Mouse (Mus musculus) MEL (cell line): ENCODE data around the gene Cx3cl1. TPM values are rescaled to one million over a fixed set of nuclear protein-coding genes. Genes with fewer than 3 reads are reported as not detected.

Source experiments
- DNase-seq: peaks from one replicate; pipeline ENCODE4 v3.0.0; 2011; ENCODE audit warnings: low read depth, low spot score
- H3K27ac ChIP-seq: 2 replicates; pipeline ENCODE4 v1.5.1; 2012; ENCODE audit warnings: low read depth, mild to moderate bottlenecking, control low read depth, low read length, moderate library complexity; ENCODE audit not compliant: control insufficient read depth
- H3K27me3 ChIP-seq, 2 experiments: fragments of 150-350 bp in 1 of 2; sonication (generic) in 1 of 2; 2 replicates each; pipeline ENCODE4 v1.6.1; 2012; ENCODE audit warnings: low read length in 2 of 2, mild to moderate bottlenecking in 2 of 2, improper control_type of control experiment in 1 of 2, moderate library complexity in 1 of 2; ENCODE audit not compliant: insufficient read depth in 2 of 2, control insufficient read depth in 1 of 2
- H3K36me3 ChIP-seq, 2 experiments: 2 replicates each; pipeline ENCODE4 v1.6.1; 2012 to 2014; ENCODE audit warnings: low read length in 2 of 2, improper control_type of control experiment in 1 of 2, inconsistent platforms in 1 of 2, mild to moderate bottlenecking in 1 of 2; ENCODE audit not compliant: insufficient read depth in 2 of 2, control insufficient read depth in 1 of 2
- H3K4me1 ChIP-seq, 2 experiments: fragments of 150-350 bp in 1 of 2; sonication (generic) in 1 of 2; 2 replicates each; pipeline ENCODE4 v1.6.1; 2012; ENCODE audit warnings: low read length in 2 of 2, improper control_type of control experiment in 1 of 2, mild to moderate bottlenecking in 1 of 2; ENCODE audit not compliant: insufficient read depth in 2 of 2, control insufficient read depth in 1 of 2
- H3K4me3 ChIP-seq, 2 experiments: fragments of 150-350 bp in 1 of 2; sonication (generic) in 1 of 2; 2 replicates each; pipeline ENCODE4 v1.5.1; 2012; ENCODE audit warnings: low read depth in 2 of 2, low read length in 2 of 2, mild to moderate bottlenecking in 2 of 2, moderate library complexity in 2 of 2, control low read depth in 1 of 2, improper control_type of control experiment in 1 of 2; ENCODE audit not compliant: control insufficient read depth in 1 of 2, insufficient read depth in 1 of 2
- H3K79me2 ChIP-seq: 2 replicates; pipeline ENCODE4 v1.6.1; 2012; ENCODE audit warnings: mild to moderate bottlenecking, low read length, moderate library complexity; ENCODE audit not compliant: control insufficient read depth, poor library complexity, insufficient read depth
- H3K9ac ChIP-seq: 2 replicates; pipeline ENCODE4 v1.6.1; 2012; ENCODE audit warnings: low read depth, mild to moderate bottlenecking, control low read depth, low read length, moderate library complexity; ENCODE audit not compliant: control insufficient read depth, poor library complexity, severe bottlenecking
- H3K9me3 ChIP-seq: fragments of 150-350 bp; sonication (generic); replicated peaks from 2 replicates; pipeline ENCODE4 v1.6.1; 2012; ENCODE audit warnings: mild to moderate bottlenecking, low read length, improper control_type of control experiment, moderate library complexity; ENCODE audit not compliant: insufficient read depth
- BHLHE40 ChIP-seq: IDR thresholded peaks from 2 replicates; pipeline ENCODE4 v1.6.1; 2012; ENCODE audit warnings: low read depth, mild to moderate bottlenecking, inconsistent platforms, low read length, improper control_type of control experiment, borderline replicate concordance
- CHD1 ChIP-seq: IDR thresholded peaks from 2 replicates; pipeline ENCODE4 v1.6.1; 2012; ENCODE audit warnings: low read depth, mild to moderate bottlenecking, inconsistent platforms, low read length, improper control_type of control experiment
- CHD2 ChIP-seq: IDR thresholded peaks from 2 replicates; pipeline ENCODE4 v1.6.1; 2011; ENCODE audit warnings: low read length, improper control_type of control experiment
- CTCF ChIP-seq, 3 experiments: IDR thresholded peaks in 2 of 3; conservative IDR thresholded peaks in 1 of 3; 2 replicates each; pipeline ENCODE4 v1.5.1; 2011 to 2012; ENCODE audit warnings: low read length in 3 of 3, low read depth in 2 of 3, mild to moderate bottlenecking in 2 of 3, improper control_type of control experiment in 1 of 3, inconsistent platforms in 1 of 3, mixed read lengths in 1 of 3, moderate library complexity in 1 of 3; ENCODE audit not compliant: control insufficient read depth in 1 of 3, insufficient read depth in 1 of 3, poor library complexity in 1 of 3, severe bottlenecking in 1 of 3
- ELF1 ChIP-seq: IDR thresholded peaks from 2 replicates; pipeline ENCODE4 v1.6.1; 2014; ENCODE audit warnings: low read depth, mild to moderate bottlenecking, inconsistent platforms, low read length, improper control_type of control experiment, moderate library complexity
- EP300 ChIP-seq, 2 experiments: IDR thresholded peaks; 2 replicates each; pipeline ENCODE4 v1.6.1; 2011; ENCODE audit warnings: improper control_type of control experiment in 2 of 2, low read length in 2 of 2, low read depth in 1 of 2, mild to moderate bottlenecking in 1 of 2
- HCFC1 ChIP-seq: IDR thresholded peaks from 2 replicates; pipeline ENCODE4 v1.6.1; 2012; ENCODE audit warnings: low read depth, mild to moderate bottlenecking, inconsistent platforms, low read length, improper control_type of control experiment, moderate library complexity
- JUND ChIP-seq: IDR thresholded peaks from 2 replicates; pipeline ENCODE4 v1.6.1; 2011; ENCODE audit warnings: low read depth, mild to moderate bottlenecking, improper control_type of control experiment, low read length
- MAFK ChIP-seq: IDR thresholded peaks from 2 replicates; pipeline ENCODE4 v1.6.1; 2011; ENCODE audit warnings: low read depth, mild to moderate bottlenecking, low read length, improper control_type of control experiment, borderline replicate concordance
- MEF2A ChIP-seq: IDR thresholded peaks from 2 replicates; pipeline ENCODE4 v1.6.1; 2014; ENCODE audit warnings: low read depth, mild to moderate bottlenecking, inconsistent platforms, low read length, improper control_type of control experiment; ENCODE audit not compliant: poor library complexity, insufficient replicate concordance, severe bottlenecking; ENCODE audit errors: extremely low read depth
- MXI1 ChIP-seq: IDR thresholded peaks from 2 replicates; pipeline ENCODE4 v1.6.1; 2011; ENCODE audit warnings: mild to moderate bottlenecking, low read depth, low read length, improper control_type of control experiment
- MYC ChIP-seq: IDR thresholded peaks from 2 replicates; pipeline ENCODE4 v1.6.1; 2011; ENCODE audit warnings: low read depth, mild to moderate bottlenecking, low read length, improper control_type of control experiment, moderate library complexity
- NELFE ChIP-seq: IDR thresholded peaks from 2 replicates; pipeline ENCODE4 v1.6.1; 2011; ENCODE audit warnings: low read depth, low read length, improper control_type of control experiment
- NRF1 ChIP-seq: IDR thresholded peaks from 2 replicates; pipeline ENCODE4 v1.6.1; 2014; ENCODE audit warnings: low read depth, mild to moderate bottlenecking, inconsistent platforms, low read length, improper control_type of control experiment, moderate library complexity; ENCODE audit not compliant: poor library complexity, insufficient read depth, severe bottlenecking
- POLR2A ChIP-seq, 2 experiments: IDR thresholded peaks; 2 replicates each; pipeline ENCODE4 v1.6.1; 2011 to 2012; ENCODE audit warnings: low read length in 2 of 2, mild to moderate bottlenecking in 2 of 2, control low read depth in 1 of 2, improper control_type of control experiment in 1 of 2, low read depth in 1 of 2, moderate library complexity in 1 of 2; ENCODE audit not compliant: control insufficient read depth in 1 of 2, insufficient read depth in 1 of 2, poor library complexity in 1 of 2
- POLR2AphosphoS5 ChIP-seq: IDR thresholded peaks from 2 replicates; pipeline ENCODE4 v1.6.1; 2012; ENCODE audit warnings: low read depth, borderline replicate concordance, mild to moderate bottlenecking, inconsistent platforms, low read length, moderate library complexity, mixed read lengths
- RAD21 ChIP-seq: IDR thresholded peaks from 2 replicates; pipeline ENCODE4 v1.6.1; 2011; ENCODE audit warnings: mild to moderate bottlenecking, low read depth, low read length, improper control_type of control experiment
- RCOR1 ChIP-seq: IDR thresholded peaks from 2 replicates; pipeline ENCODE4 v1.6.1; 2012; ENCODE audit warnings: low read depth, mild to moderate bottlenecking, inconsistent platforms, low read length, improper control_type of control experiment
- SMC3 ChIP-seq: IDR thresholded peaks from 2 replicates; pipeline ENCODE4 v1.6.1; 2011; ENCODE audit warnings: low read depth, low read length, improper control_type of control experiment
- USF1 ChIP-seq: IDR thresholded peaks from 2 replicates; pipeline ENCODE4 v1.6.1; 2014; ENCODE audit warnings: low read depth, mild to moderate bottlenecking, inconsistent platforms, low read length, improper control_type of control experiment, moderate library complexity
- USF2 ChIP-seq, 2 experiments: IDR thresholded peaks; 2 replicates each; pipeline ENCODE4 v1.6.1; 2011 to 2012; ENCODE audit warnings: improper control_type of control experiment in 2 of 2, low read length in 2 of 2, borderline replicate concordance in 1 of 2, inconsistent platforms in 1 of 2, low read depth in 1 of 2, mild to moderate bottlenecking in 1 of 2; ENCODE audit not compliant: insufficient read depth in 1 of 2
- ZKSCAN1 ChIP-seq: IDR thresholded peaks from 2 replicates; pipeline ENCODE4 v1.6.1; 2012; ENCODE audit warnings: low read depth, mild to moderate bottlenecking, inconsistent platforms, low read length, improper control_type of control experiment, moderate library complexity
- polyA plus RNA-seq, 2 experiments: library from polyadenylated mRNA; stranded (reverse) in 1 of 2; unstranded in 1 of 2; fragments of >175 nt in 1 of 2; fragments of >200 nt in 1 of 2; gene quantifications; 2 replicates each; pipeline versions ENCODE4 v1.2.1 to v1.2.4; 2012; ENCODE audit warnings: low replicate concordance in 2 of 2, low read depth in 1 of 2; ENCODE audit not compliant: insufficient read length in 2 of 2, insufficient read depth in 1 of 2, missing spikeins in 1 of 2
- total RNA-seq: library from RNA; depleted of rRNA; stranded (reverse); fragments of 300-350 nt; gene quantifications from 2 replicates; pipeline ENCODE4 v1.2.3, GENCODE M21; 2012

The Cx3cl1 gene
- total and polyA plus RNA-seq, 3 experiments: not detected

- no peak for TF ChIP-seq HCFC1
- TF ChIP-seq NELFE: no peak
- TF ChIP-seq NRF1: no peak
- TF ChIP-seq RCOR1: no peak
- no peaks in the 10 kb centered on the region for H3K4me1 ChIP-seq
- H3K9ac ChIP-seq: no peak overlapping the region
- DNase-seq: no peak
- peaks cover 1 to 3% of the 10 kb centered on the region in 2 experiments; a peak in 2 of 4 replicates for H3K27me3 ChIP-seq
- H3K36me3 ChIP-seq: no peaks in the 10 kb centered on the region
- H3K9me3 ChIP-seq: no peaks in the 10 kb centered on the region
- no peak overlapping the region for H3K4me3 ChIP-seq
- no peak overlapping the region for H3K27ac ChIP-seq
- no peaks in the 10 kb centered on the region for H3K79me2 ChIP-seq
Measured at GRCm38 (mm10) chr8:94781838-94782235, 10.0 kb downstream of the Cx3cl1 start.

- no peak for TF ChIP-seq ZKSCAN1
- no peak for TF ChIP-seq CHD1
- no peak for TF ChIP-seq MYC
- TF ChIP-seq POLR2A (IDR thresholded peaks at IDR 0.05; ENCODE audit: control insufficient read depth in 1 of 2, insufficient read depth in 1 of 2, low read depth in 1 of 2, low read length in 2 of 2, poor library complexity in 1 of 2): no peak
- no peak for TF ChIP-seq CTCF (IDR thresholded peaks at IDR 0.05 in 2 of 3, conservative IDR thresholded peaks at IDR 0.05 in 1 of 3; ENCODE audit: control insufficient read depth in 1 of 3, insufficient read depth in 1 of 3, low read depth in 2 of 3, low read length in 3 of 3, poor library complexity in 1 of 3, severe bottlenecking in 1 of 3)
- no peak for TF ChIP-seq MXI1
- TF ChIP-seq MEF2A: no peak
- no peak for TF ChIP-seq CHD2
- no peak for TF ChIP-seq USF1
- H3K27ac ChIP-seq: no peak overlapping the region
Measured at GRCm38 (mm10) chr8:94783890-94784289, 12.1 kb downstream of the Cx3cl1 start.

GRCm38 (mm10) chr8:94785247-94785985 is 13.6 kb downstream of the Cx3cl1 start:
- Histone ChIP-seq H3K4me1 (peaks cover 0 to 8% of the 10 kb centered on the region in 2 experiments; a peak in 2 of 4 replicates), H3K27me3 (peaks cover 3 to 4% of the 10 kb centered on the region in 2 experiments; a peak in 2 of 4 replicates), H3K9ac (no peak overlapping the region), H3K27ac (no peak overlapping the region), H3K79me2 (no peaks in the 10 kb centered on the region), H3K36me3 (peaks cover 0 to 4% of the 10 kb centered on the region in 2 experiments; a peak in 1 of 4 replicates), H3K4me3 (no peak overlapping the region), H3K9me3 (no peaks in the 10 kb centered on the region)
- peak; percentile 58 for DNase-seq
- TF ChIP-seq JUND (no peak), ELF1 (no peak), USF2 (IDR thresholded peaks at IDR 0.05; ENCODE audit: borderline replicate concordance in 1 of 2, insufficient read depth in 1 of 2, low read depth in 1 of 2, low read length in 2 of 2) (no peak), POLR2A (IDR thresholded peaks at IDR 0.05; ENCODE audit: control insufficient read depth in 1 of 2, insufficient read depth in 1 of 2, low read depth in 1 of 2, low read length in 2 of 2, poor library complexity in 1 of 2) (no peak), NELFE (no peak), CHD1 (no peak), MXI1 (no peak), EP300 (IDR thresholded peaks at IDR 0.05; ENCODE audit: low read depth in 1 of 2, low read length in 2 of 2) (no peak), MAFK (no peak), POLR2AphosphoS5 (no peak), CHD2 (no peak), SMC3 (peak; percentile 59), CTCF (IDR thresholded peaks at IDR 0.05 in 2 of 3, conservative IDR thresholded peaks at IDR 0.05 in 1 of 3; ENCODE audit: control insufficient read depth in 1 of 3, insufficient read depth in 1 of 3, low read depth in 2 of 3, low read length in 3 of 3, poor library complexity in 1 of 3, severe bottlenecking in 1 of 3) (peak; percentile 54 to 72 (median 64); a peak in 5 of 6 replicates), BHLHE40 (no peak), RAD21 (peak; percentile 71), USF1 (no peak)

More at GRCm38 (mm10) chr8:94783890-94784289, 12.1 kb downstream of the Cx3cl1 start:
- H3K4me3 ChIP-seq: no peak overlapping the region
- DNase-seq: no peak
- no peaks in the 10 kb centered on the region for H3K79me2 ChIP-seq
- no peak overlapping the region for H3K9ac ChIP-seq
- H3K36me3 ChIP-seq: peaks cover 0 to 4% of the 10 kb centered on the region in 2 experiments; a peak in 1 of 4 replicates
- H3K27me3 ChIP-seq: peaks cover 3 to 4% of the 10 kb centered on the region in 2 experiments; a peak in 2 of 4 replicates
- H3K9me3 ChIP-seq: no peaks in the 10 kb centered on the region
- H3K4me1 ChIP-seq: peaks cover 0 to 8% of the 10 kb centered on the region in 2 experiments; a peak in 2 of 4 replicates
